ENCODE assay signal across 8 mouse cellular contexts in the genomic region with DNA sequence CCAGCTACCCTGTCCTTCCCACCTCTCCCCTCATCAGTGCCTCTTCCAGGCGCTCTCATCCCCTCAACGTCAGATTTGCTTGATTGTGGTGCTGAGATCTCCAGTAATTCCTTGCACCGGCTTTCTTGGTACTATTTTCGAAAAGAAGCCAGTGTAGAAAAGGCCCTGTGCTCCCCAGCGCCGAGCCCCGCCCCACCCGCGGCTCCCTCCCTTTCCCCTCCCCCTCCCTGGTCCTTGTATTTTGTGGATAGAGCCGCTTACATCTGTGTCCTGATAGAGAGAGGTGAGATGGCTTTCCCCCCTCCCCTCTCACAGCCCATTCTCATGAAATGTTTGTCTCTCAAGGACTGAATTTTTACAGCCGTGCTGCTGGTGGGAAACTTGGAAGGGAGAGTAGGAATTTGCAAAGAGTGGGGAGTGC.
DNase-seq lines count a peak whose midpoint lies in the region; ATAC-seq and TF ChIP-seq lines count a peak whose summit lies in the region.

No protein-coding gene starts in this region.

- ATAC-seq in embryonic facial prominence, embryonic 13.5 days (ENCODE audit: insufficient number of reproducible peaks, insufficient read depth, low FRiP score, low TSS enrichment, low read depth) = no peak
- ATAC-seq in midbrain, embryonic 13.5 days = peak; percentile 54; the same call in 1 of the 2 replicates

- no peaks in the 10 kb centered on the region for H3K36me3 ChIP-seq in embryonic facial prominence, embryonic 13.5 days
- H3K36me3 ChIP-seq in midbrain, embryonic 13.5 days = no peaks in the 10 kb centered on the region

- no peak overlapping the region for H3K9ac ChIP-seq in embryonic facial prominence, embryonic 13.5 days
- H3K9ac ChIP-seq in midbrain, embryonic 13.5 days (replicated peaks) = peak overlapping the region; percentile 36; the same call in 1 of the 2 replicates

- H3K27ac ChIP-seq in gastrocnemius, adult 2 months = peak overlapping the region; percentile 70
- 0 out of 2 replicates have a peak overlapping the region, but pooled peaks have one; percentile 51 for H3K27ac ChIP-seq in embryonic facial prominence, embryonic 13.5 days
- peak overlapping the region; percentile 19; the same call in 1 of the 2 replicates for H3K27ac ChIP-seq in midbrain, embryonic 13.5 days

- DNase-seq in gastrocnemius, adult 2 months = peak; percentile 21
- DNase-seq in gastrocnemius, postnatal 10 days = no peak
- DNase-seq in heart, postnatal 4 days = peak; percentile 6
- DNase-seq in layer of hippocampus, adult 9-11 months = no peak
- DNase-seq in left cerebral cortex, postnatal 14 days (ENCODE audit: low spot score in 2 of 2) = no peak
- DNase-seq in left cerebral cortex, postnatal 25 days (ENCODE audit: low spot score in 2 of 2) = no peak

- H3K27me3 ChIP-seq in embryonic facial prominence, embryonic 13.5 days = peaks cover 13% of the 10 kb centered on the region
- 0 out of 2 replicates have a peak, but pooled peaks cover 3% of the 10 kb centered on the region for H3K27me3 ChIP-seq in midbrain, embryonic 13.5 days

- no peak for TF ChIP-seq CTCF in gastrocnemius, adult 2 months (IDR thresholded peaks at IDR 0.05)

- WGBS in embryonic facial prominence, embryonic 13.5 days = 1% methylated on average over 11 of the region's 11 CpGs
- 3% methylated on average over 11 of the region's 11 CpGs for WGBS in midbrain, embryonic 13.5 days

- H3K4me2 ChIP-seq in embryonic facial prominence, embryonic 13.5 days = peak overlapping the region; percentile 43
- peak overlapping the region; percentile 43 for H3K4me2 ChIP-seq in midbrain, embryonic 13.5 days (replicated peaks)

- intact Hi-C loops in gastrocnemius, adult 2 months (cut with DNase I) = no loop called here
- intact Hi-C loops in left cerebral cortex, postnatal 14 days (cut with DNase I) = loop anchor here (10.0 kb wide), 1 partner anchor 259 kb away; no protein-coding TSS in a partner anchor
- intact Hi-C loops in left cerebral cortex, postnatal 25 days (cut with DNase I) = no loop called here

- 0 out of 2 replicates have a peak, but pooled peaks cover 1% of the 10 kb centered on the region for H3K9me3 ChIP-seq in embryonic facial prominence, embryonic 13.5 days
- no peaks in the 10 kb centered on the region for H3K9me3 ChIP-seq in midbrain, embryonic 13.5 days

- H3K4me3 ChIP-seq in gastrocnemius, adult 2 months = peak overlapping the region; percentile 46
- H3K4me3 ChIP-seq in embryonic facial prominence, embryonic 13.5 days = no peak overlapping the region
- H3K4me3 ChIP-seq in midbrain, embryonic 13.5 days (replicated peaks) = no peak overlapping the region

- H3K4me1 ChIP-seq in embryonic facial prominence, embryonic 13.5 days = peaks cover 33% of the 10 kb centered on the region
- peaks cover 50% of the 10 kb centered on the region for H3K4me1 ChIP-seq in midbrain, embryonic 13.5 days (replicated peaks)

Comparison
In these comparisons a context has a peak if more than half of its experiments do, and no peak if none do; other contexts are left out.
1. DNase-seq: peak in gastrocnemius, adult 2 months (single experiment) and heart, postnatal 4 days (single experiment); none in gastrocnemius, postnatal 10 days (single experiment), layer of hippocampus, adult 9-11 months (single experiment), left cerebral cortex, postnatal 14 days (0 of 2) and left cerebral cortex, postnatal 25 days (0 of 2).
2. H3K27ac ChIP-seq: peak in every context shown above with its lines; median percentile 70 in gastrocnemius, adult 2 months; 51 in embryonic facial prominence, embryonic 13.5 days; 19 in midbrain, embryonic 13.5 days.